Mouse (Mus musculus) heart, adult 2 months (tissue): ENCODE measurements around the gene Adora1. TPM values are rescaled to one million over a fixed set of nuclear protein-coding genes. Genes with fewer than 3 reads are reported as not detected.

Experiments
- DNase-seq, 2 experiments: peaks; one replicate each; pipeline ENCODE4 v3.0.0; 2021
- H3K27ac ChIP-seq: fragments of 200-600 bp; 2 replicates; pipeline ENCODE4 v1.8.1; 2022
- H3K27me3 ChIP-seq: fragments of 200-500 bp; 2 replicates; pipeline ENCODE4 v1.6.1; 2012; ENCODE audit warnings: mild to moderate bottlenecking, low read length, inconsistent platforms, mixed read lengths; ENCODE audit not compliant: control insufficient read depth, insufficient read depth
- H3K36me3 ChIP-seq: fragments of 200-500 bp; 2 replicates; pipeline ENCODE4 v1.6.1; 2012; ENCODE audit warnings: low read length, inconsistent platforms; ENCODE audit not compliant: control insufficient read depth, insufficient read depth
- H3K4me1 ChIP-seq: fragments of 200-500 bp; 2 replicates; pipeline ENCODE4 v1.6.1; 2011; ENCODE audit warnings: low read length; ENCODE audit not compliant: control insufficient read depth, insufficient read depth
- H3K4me3 ChIP-seq: fragments of 200-600 bp; 2 replicates; pipeline ENCODE4 v1.8.1; 2022
- H3K79me2 ChIP-seq: fragments of 200-500 bp; replicated peaks from 2 replicates; pipeline ENCODE4 v1.6.1; 2012; ENCODE audit warnings: mild to moderate bottlenecking, inconsistent platforms, low read length, moderate library complexity, mixed read lengths; ENCODE audit not compliant: control insufficient read depth, insufficient read depth
- H3K9ac ChIP-seq: fragments of 200-500 bp; 2 replicates; pipeline ENCODE4 v1.6.1; 2012; ENCODE audit warnings: low read depth, mild to moderate bottlenecking, control low read depth, inconsistent platforms, low read length, mixed read lengths
- CTCF ChIP-seq: fragments of 200-600 bp; IDR thresholded peaks from 2 replicates; pipeline ENCODE4 v1.8.1; 2022; ENCODE audit warnings: antibody characterized with exemption, mild to moderate bottlenecking, moderate library complexity
- EP300 ChIP-seq: fragments of 200-500 bp; IDR thresholded peaks from 2 replicates; pipeline ENCODE4 v1.6.1; 2011; ENCODE audit warnings: low read depth, low read length, control low read depth; ENCODE audit not compliant: insufficient read depth
- POLR2A ChIP-seq: fragments of 200-500 bp; IDR thresholded peaks from 2 replicates; pipeline ENCODE4 v1.6.1; 2011; ENCODE audit warnings: mild to moderate bottlenecking, low read depth, low read length, control low read depth; ENCODE audit not compliant: insufficient read depth
- WGBS: fragments of 180-500 bp; shearing (Covaris S2); methylation state at CpG from one replicate; pipeline ENCODE4 v1.1.7; 2018; 5-methylcytosine and 5-hydroxymethylcytosine counted together
- intact Hi-C: fragments of 180-260 bp; cut with DNase I; formaldehyde crosslinking; loops from one replicate; pipeline ENCODE4 v1.15.1; 2025
- polyA plus RNA-seq: library from polyadenylated mRNA; depleted of rRNA; stranded (reverse); fragments of >200 nt; gene quantifications from 2 replicates; pipeline ENCODE4 v1.2.3, GENCODE M21; 2012
- total RNA-seq, 2 experiments: library from RNA; stranded (reverse); gene quantifications; 2 replicates each; pipeline ENCODE4 v1.2.3; 2021

The Adora1 gene
- total and polyA plus RNA-seq, 3 experiments = 9.6 to 19.4 (median 15.0) TPM

DNA sequence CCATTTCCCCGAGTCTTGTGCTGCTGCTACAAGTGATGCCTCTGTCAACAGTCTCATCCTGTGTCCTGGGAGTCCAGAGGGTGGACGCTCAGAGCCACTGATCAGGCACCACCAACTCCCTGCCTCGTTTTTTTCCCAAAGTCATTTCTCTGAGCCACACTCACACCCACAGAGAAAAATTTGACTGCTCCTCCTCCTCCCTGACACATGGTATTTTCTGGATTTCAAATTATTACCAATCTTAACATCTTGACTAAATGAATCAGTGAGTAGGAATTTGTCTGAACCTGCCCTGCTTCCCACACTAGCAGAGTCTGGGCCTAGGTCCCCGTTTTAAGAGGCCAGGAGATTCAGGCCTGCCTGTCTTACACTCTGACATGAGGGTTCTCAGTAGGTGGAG lies 43.2 kb downstream of the Adora1 start:
- Histone ChIP-seq H3K79me2 (no peaks in the 10 kb centered on the region), H3K27ac (no peak overlapping the region), H3K27me3 (0 out of 2 replicates have a peak, but pooled peaks cover 2% of the 10 kb centered on the region), H3K4me3 (no peak overlapping the region), H3K9ac (no peak overlapping the region), H3K36me3 (no peaks in the 10 kb centered on the region), H3K4me1 (peaks cover 5% of the 10 kb centered on the region)
- intact Hi-C loops = no loop called here
- WGBS = 48% methylated on average over 4 of the region's 4 CpGs
- DNase-seq = no peak
- TF ChIP-seq EP300 (no peak), POLR2A (no peak), CTCF (no peak)

DNA sequence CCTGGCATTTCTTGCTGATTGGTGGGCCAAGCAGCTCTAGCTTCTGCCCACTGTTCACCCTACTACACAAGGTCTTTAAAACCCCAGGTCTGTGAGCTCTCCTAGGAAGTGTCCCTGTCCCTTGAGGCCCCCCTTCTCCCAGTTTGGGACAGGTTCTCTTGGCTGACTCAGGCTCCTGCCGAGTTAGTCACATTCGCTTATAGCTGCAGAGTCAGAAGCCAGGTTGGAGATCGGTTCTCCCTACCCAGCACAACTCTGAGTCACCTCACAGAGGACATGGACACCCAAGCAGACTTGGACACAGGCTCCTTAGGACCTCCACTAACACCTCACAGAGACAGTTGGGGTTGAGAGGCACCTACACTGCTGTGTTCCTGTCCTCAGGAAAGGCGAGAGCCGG lies 44.0 kb downstream of the Adora1 start:
- Histone ChIP-seq H3K9ac (no peak overlapping the region), H3K36me3 (no peaks in the 10 kb centered on the region), H3K79me2 (no peaks in the 10 kb centered on the region), H3K27ac (no peak overlapping the region), H3K27me3 (0 out of 2 replicates have a peak, but pooled peaks cover 2% of the 10 kb centered on the region), H3K4me1 (peaks cover 5% of the 10 kb centered on the region), H3K4me3 (no peak overlapping the region)
- intact Hi-C loops = no loop called here
- WGBS = 81% methylated on average over 5 of the region's 5 CpGs
- no peak for DNase-seq
- TF ChIP-seq POLR2A (no peak), CTCF (no peak), EP300 (no peak)

DNA sequence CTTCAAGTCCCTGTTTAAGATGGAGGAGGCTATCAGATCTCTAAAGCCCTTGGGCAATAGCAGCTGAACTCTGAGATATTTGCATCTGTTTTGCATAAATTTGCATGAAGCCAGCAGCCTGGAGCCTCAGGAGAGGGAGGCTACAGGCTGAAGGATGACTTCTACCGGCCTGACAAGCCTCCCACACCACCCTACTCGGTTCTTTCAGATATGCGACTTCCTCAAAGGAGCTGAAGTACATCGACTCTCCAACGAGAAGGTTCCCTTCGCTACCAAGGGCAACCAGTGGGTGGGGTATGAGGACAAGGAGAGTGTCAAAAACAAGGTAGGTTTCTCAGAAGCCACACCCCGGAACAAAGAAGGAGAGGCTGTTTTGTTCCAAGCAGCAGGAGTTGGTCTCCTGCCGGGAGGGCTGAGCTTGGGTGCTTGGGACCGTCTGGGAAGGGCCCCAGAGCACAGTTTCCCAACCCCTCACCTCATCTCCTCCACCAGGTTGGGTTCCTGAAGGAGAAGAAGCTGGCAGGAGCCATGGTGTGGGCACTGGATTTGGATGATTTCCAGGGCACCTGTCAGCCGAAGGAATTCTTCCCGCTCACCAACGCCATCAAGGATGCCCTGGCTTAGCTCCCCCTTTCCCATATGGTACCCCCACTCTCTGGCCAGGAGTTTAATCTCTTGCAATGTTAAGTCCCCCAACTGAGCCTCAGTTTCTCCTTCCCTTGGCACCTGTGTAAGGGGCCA lies 46.1 kb downstream of the Adora1 start:
- DNase-seq = no peak
- H3K4me1 ChIP-seq = no peaks in the 10 kb centered on the region; the same call in 1 of the 2 replicates
- H3K4me3 ChIP-seq = no peak overlapping the region
- 0 out of 2 replicates have a peak, but pooled peaks cover 2% of the 10 kb centered on the region for H3K27me3 ChIP-seq
- H3K36me3 ChIP-seq = no peaks in the 10 kb centered on the region
- H3K79me2 ChIP-seq = no peaks in the 10 kb centered on the region
- TF ChIP-seq EP300 = no peak
- 0 out of 2 replicates have a peak, but pooled peaks have one; percentile 8 for TF ChIP-seq CTCF
- no peak for TF ChIP-seq POLR2A
- H3K27ac ChIP-seq = no peak overlapping the region
- no peak overlapping the region for H3K9ac ChIP-seq
- WGBS = 27% methylated on average over 12 of the region's 12 CpGs
- intact Hi-C loops = no loop called here

DNA sequence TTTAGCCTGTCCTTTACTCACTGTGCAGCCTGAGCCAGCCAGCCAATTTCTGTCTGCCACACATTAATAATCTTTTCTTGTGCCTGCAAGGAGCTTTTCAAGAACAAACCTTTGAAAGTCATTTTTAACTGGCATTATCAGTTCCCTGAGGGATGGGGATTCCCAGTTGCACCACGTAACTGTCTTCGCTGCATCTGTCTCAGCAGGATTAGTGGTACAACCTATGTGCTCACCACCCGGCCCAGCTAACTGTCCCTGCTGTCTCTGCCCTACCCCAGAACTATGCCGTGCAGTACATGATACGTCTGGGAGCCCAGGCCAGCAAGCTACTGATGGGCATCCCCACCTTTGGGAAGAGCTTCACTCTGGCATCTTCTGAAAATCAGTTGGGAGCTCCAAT lies 47.0 kb downstream of the Adora1 start:
- Histone ChIP-seq H3K4me1 (no peaks in the 10 kb centered on the region), H3K4me3 (no peak overlapping the region), H3K79me2 (no peaks in the 10 kb centered on the region), H3K36me3 (no peaks in the 10 kb centered on the region), H3K27me3 (0 out of 2 replicates have a peak, but pooled peaks cover 2% of the 10 kb centered on the region), H3K27ac (no peak overlapping the region), H3K9ac (no peak overlapping the region)
- no peak for DNase-seq
- intact Hi-C loops = no loop called here
- no peak for TF ChIP-seq CTCF
- no peak for TF ChIP-seq POLR2A
- TF ChIP-seq EP300 = no peak
- 85% methylated on average over 5 of the region's 5 CpGs for WGBS

DNA sequence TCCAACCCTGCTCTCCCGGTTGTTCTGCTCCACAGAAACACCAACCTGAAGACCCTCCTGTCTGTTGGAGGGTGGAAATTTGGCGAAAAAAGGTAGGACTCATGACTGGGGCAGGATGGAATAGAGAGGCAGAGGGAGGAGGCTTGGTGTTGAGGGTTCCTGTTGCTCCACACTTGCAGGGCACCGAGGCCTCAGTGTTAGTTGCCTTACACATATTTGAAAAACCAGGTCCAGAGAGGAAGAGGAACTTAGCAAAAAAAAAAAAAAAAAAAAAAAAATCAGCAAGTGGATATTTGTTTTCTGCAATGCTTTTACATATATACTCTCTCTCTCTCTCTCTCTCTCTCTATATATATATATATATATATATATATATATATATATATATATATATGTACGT lies 51.1 kb downstream of the Adora1 start:
- Histone ChIP-seq H3K27ac (no peak overlapping the region), H3K4me3 (no peak overlapping the region), H3K79me2 (no peaks in the 10 kb centered on the region), H3K4me1 (no peaks in the 10 kb centered on the region), H3K36me3 (no peaks in the 10 kb centered on the region), H3K27me3 (0 out of 2 replicates have a peak, but pooled peaks cover 2% of the 10 kb centered on the region), H3K9ac (no peak overlapping the region)
- no peak for DNase-seq
- intact Hi-C loops = no loop called here
- no peak for TF ChIP-seq EP300
- TF ChIP-seq POLR2A = no peak
- no peak for TF ChIP-seq CTCF
- WGBS = 83% methylated on average over 4 of the region's 4 CpGs

DNA sequence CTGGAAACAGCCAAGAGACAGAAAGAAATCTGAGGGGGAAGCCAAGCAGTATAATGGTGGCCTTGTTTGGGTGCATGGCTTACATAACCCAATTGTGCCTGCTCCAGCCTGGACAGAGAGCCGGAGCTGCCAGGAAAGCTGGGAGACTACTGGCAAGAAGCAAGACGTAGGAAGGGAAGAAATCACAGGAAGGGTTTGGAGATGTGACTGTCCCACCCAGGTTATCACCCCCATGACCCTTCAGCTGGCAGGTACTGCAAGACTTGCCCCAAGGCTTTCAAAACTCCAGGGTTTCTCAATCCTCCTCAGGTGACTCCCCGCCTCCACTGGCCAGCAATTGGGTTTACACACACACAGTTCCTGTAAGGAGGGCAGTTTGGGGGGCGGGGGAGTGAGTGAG lies 53.2 kb downstream of the Adora1 start, which contains the start of gene Chil1:
TSS of gene Chil1 (plus strand) at position 152 of the 400 bp plus-strand sequence.
- Histone ChIP-seq H3K27ac (no peak within 1 kb of the TSS), H3K27me3 (no peaks in the 10 kb centered on the region), H3K9ac (no peak within 1 kb of the TSS), H3K4me3 (no peak within 1 kb of the TSS), H3K36me3 (no peaks in the 10 kb centered on the region), H3K4me1 (no peaks in the 10 kb centered on the region), H3K79me2 (no peaks in the 10 kb centered on the region)
- WGBS = 62% methylated on average over 4 of the region's 4 CpGs
- intact Hi-C loops = no loop called here
- TF ChIP-seq POLR2A (no peak), CTCF (no peak), EP300 (no peak)
- DNase-seq = peak in 1 of 2 experiments; percentile 45
